Mouse (Mus musculus): ENCODE results near the gene Ddx60. TPM values are rescaled to one million over a fixed set of nuclear protein-coding genes. Genes with fewer than 3 reads are reported as not detected.

The Ddx60 gene
- 0.23 and 0.37 TPM in 2 replicates for polyA plus RNA-seq (2012; rRNA removed)

GRCm38 (mm10) chr8:61927777-61928494, at the start of gene Ddx60:
Gene Ddx60, plus strand, starts transcription at chr8:61928087.

GRCm38 (mm10) chr8:61902521-61902920, 25.4 kb upstream of the Ddx60 start, which contains the start of gene Palld:
Gene Palld, minus strand, starts transcription at chr8:61902690.

Other genes starting within 250 kb of the Ddx60 start
- gene Palld, start 25.4 kb upstream of the Ddx60 start, polyA plus RNA-seq (2012; rRNA removed), result 7.2 and 7.6 TPM in 2 replicates
- not detected in 2 replicates for gene Anxa10, start 195.1 kb downstream of the Ddx60 start, polyA plus RNA-seq (2012; rRNA removed)

Measured in central nervous system, embryonic 18 days (tissue).